Mouse (Mus musculus): ENCODE measurements around the gene Fhod1. TPM values are rescaled to one million over a fixed set of nuclear protein-coding genes. Genes with fewer than 3 reads are reported as not detected.

The Fhod1 gene
- total and polyA plus RNA-seq, 3 experiments, result 2.5 to 10.9 TPM; not detected in 1

GRCm38 (mm10) chr8:105282239-105282638, 65.5 kb downstream of the Fhod1 start (continued):
- TF ChIP-seq USF1 (IDR thresholded peaks at IDR 0.05; ENCODE audit: low read depth, low read length), result no peak
- TF ChIP-seq ZC3H11A (IDR thresholded peaks at IDR 0.05; ENCODE audit: low read depth, low read length), result no peak
- TF ChIP-seq GATA1 (IDR thresholded peaks at IDR 0.05; ENCODE audit: low read depth, low read length), result peak; percentile 85
- peak; percentile 13; the same call in 1 of the 2 replicates for TF ChIP-seq MYB (IDR thresholded peaks at IDR 0.05; ENCODE audit: low read depth, low read length)

GRCm38 (mm10) chr8:105281821-105282220, 65.9 kb downstream of the Fhod1 start:
- Histone ChIP-seq H3K4me1 (ENCODE audit: control insufficient read depth in 1 of 2, insufficient read depth in 2 of 2, low read length in 2 of 2) (peaks cover 12 to 38% of the 10 kb centered on the region in 2 experiments), H3K27me3 (ENCODE audit: control insufficient read depth in 1 of 2, insufficient read depth in 2 of 2, low read length in 2 of 2) (no peaks in the 10 kb centered on the region), H3K36me3 (ENCODE audit: control insufficient read depth in 1 of 2, insufficient read depth in 2 of 2, low read length in 2 of 2) (peaks cover 0 to 27% of the 10 kb centered on the region in 2 experiments; a peak in 2 of 4 replicates), H3K9ac (ENCODE audit: control insufficient read depth, low read depth, low read length, poor library complexity, severe bottlenecking) (no peak overlapping the region), H3K27ac (ENCODE audit: control insufficient read depth, low read depth, low read length) (peak overlapping the region; percentile 68), H3K4me3 (ENCODE audit: control insufficient read depth in 1 of 2, insufficient read depth in 1 of 2, low read depth in 2 of 2, low read length in 2 of 2) (no peak overlapping the region), H3K9me3 (replicated peaks; ENCODE audit: insufficient read depth, low read length) (no peaks in the 10 kb centered on the region), H3K79me2 (ENCODE audit: control insufficient read depth, insufficient read depth, low read length, poor library complexity) (peaks cover 3% of the 10 kb centered on the region; the same call in 1 of the 2 replicates)
- TF ChIP-seq ZC3H11A (IDR thresholded peaks at IDR 0.05; ENCODE audit: low read depth, low read length), result no peak
- no peak for TF ChIP-seq TCF12 (IDR thresholded peaks at IDR 0.05; ENCODE audit: low read depth, low read length)
- TF ChIP-seq MYC (IDR thresholded peaks at IDR 0.05; ENCODE audit: low read depth, low read length), result no peak
- no peak for TF ChIP-seq ELF1 (IDR thresholded peaks at IDR 0.05; ENCODE audit: low read depth, low read length)
- TF ChIP-seq MAX (IDR thresholded peaks at IDR 0.05; ENCODE audit: low read length), result no peak
- TF ChIP-seq EP300 (IDR thresholded peaks at IDR 0.05; ENCODE audit: low read depth in 1 of 2, low read length in 2 of 2), result no peak
- no peak for TF ChIP-seq POLR2AphosphoS5 (IDR thresholded peaks at IDR 0.05; ENCODE audit: borderline replicate concordance, low read depth, low read length)
- TF ChIP-seq TBP (IDR thresholded peaks at IDR 0.05; ENCODE audit: low read depth, low read length), result no peak
- no peak for TF ChIP-seq CHD1 (IDR thresholded peaks at IDR 0.05; ENCODE audit: low read depth, low read length)
- no peak for TF ChIP-seq MXI1 (IDR thresholded peaks at IDR 0.05; ENCODE audit: low read depth, low read length)
- no peak for TF ChIP-seq POLR2AphosphoS2 (IDR thresholded peaks at IDR 0.05; ENCODE audit: low read length)
- no peak for TF ChIP-seq KAT2A (conservative IDR thresholded peaks at IDR 0.05; ENCODE audit: low read depth, low read length)
- DNase-seq (ENCODE audit: low read depth, low spot score), result no peak

DNA sequence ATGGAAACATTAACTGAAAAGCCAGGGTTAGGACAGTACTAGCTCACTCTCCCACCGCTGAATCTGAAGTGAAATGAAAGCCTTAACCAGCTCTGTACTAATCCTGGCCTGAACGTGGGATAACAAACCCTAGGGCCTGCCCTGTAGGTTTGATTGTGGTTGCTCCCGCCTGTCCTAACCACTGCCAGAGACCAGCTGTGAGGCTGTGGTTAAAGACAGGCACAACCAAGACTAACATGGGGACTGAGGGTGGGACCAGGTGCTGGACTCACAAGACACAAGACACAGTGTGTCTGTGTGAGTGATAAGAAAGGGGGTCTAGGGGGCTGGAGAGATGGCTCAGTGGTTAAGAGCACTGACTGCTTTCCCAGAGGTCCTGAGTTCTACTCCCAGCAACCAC, 67.2 kb downstream of the Fhod1 start:
- no peak overlapping the region for H3K4me3 ChIP-seq (ENCODE audit: control insufficient read depth in 1 of 2, insufficient read depth in 1 of 2, low read depth in 2 of 2, low read length in 2 of 2)
- no peak for DNase-seq (ENCODE audit: low read depth, low spot score)
- TF ChIP-seq MAZ (IDR thresholded peaks at IDR 0.05; ENCODE audit: low read depth, low read length) (no peak), E2F4 (IDR thresholded peaks at IDR 0.05; ENCODE audit: borderline replicate concordance, low read depth, low read length) (no peak), MYC (IDR thresholded peaks at IDR 0.05; ENCODE audit: low read depth, low read length) (no peak), ZC3H11A (IDR thresholded peaks at IDR 0.05; ENCODE audit: low read depth, low read length) (no peak), MAX (IDR thresholded peaks at IDR 0.05; ENCODE audit: low read length) (no peak), CTCF (IDR thresholded peaks at IDR 0.05 in 2 of 3, conservative IDR thresholded peaks at IDR 0.05 in 1 of 3; ENCODE audit: control insufficient read depth in 1 of 3, insufficient read depth in 1 of 3, low read depth in 2 of 3, low read length in 3 of 3, poor library complexity in 1 of 3, severe bottlenecking in 1 of 3) (no peak), RCOR1 (IDR thresholded peaks at IDR 0.05; ENCODE audit: low read depth, low read length) (no peak), JUND (IDR thresholded peaks at IDR 0.05; ENCODE audit: low read depth, low read length) (no peak), SMC3 (IDR thresholded peaks at IDR 0.05; ENCODE audit: low read depth, low read length) (no peak), UBTF (IDR thresholded peaks at IDR 0.05; ENCODE audit: borderline replicate concordance, insufficient read depth, low read depth, low read length) (no peak), RAD21 (IDR thresholded peaks at IDR 0.05; ENCODE audit: low read depth, low read length) (no peak), ZMIZ1 (IDR thresholded peaks at IDR 0.05; ENCODE audit: low read depth, low read length) (no peak), ETS1 (IDR thresholded peaks at IDR 0.05; ENCODE audit: low read depth, low read length) (no peak), MYB (IDR thresholded peaks at IDR 0.05; ENCODE audit: low read depth, low read length) (no peak), MEF2A (IDR thresholded peaks at IDR 0.05; ENCODE audit: extremely low read depth, insufficient replicate concordance, low read depth, low read length, poor library complexity, severe bottlenecking) (no peak), EP300 (IDR thresholded peaks at IDR 0.05; ENCODE audit: low read depth in 1 of 2, low read length in 2 of 2) (no peak), NELFE (IDR thresholded peaks at IDR 0.05; ENCODE audit: low read depth, low read length) (no peak), KAT2A (conservative IDR thresholded peaks at IDR 0.05; ENCODE audit: low read depth, low read length) (no peak), ZKSCAN1 (IDR thresholded peaks at IDR 0.05; ENCODE audit: low read depth, low read length) (no peak)
- H3K9ac ChIP-seq (ENCODE audit: control insufficient read depth, low read depth, low read length, poor library complexity, severe bottlenecking), result no peak overlapping the region
- H3K27me3 ChIP-seq (ENCODE audit: control insufficient read depth in 1 of 2, insufficient read depth in 2 of 2, low read length in 2 of 2), result no peaks in the 10 kb centered on the region
- no peaks in the 10 kb centered on the region for H3K9me3 ChIP-seq (replicated peaks; ENCODE audit: insufficient read depth, low read length)
- H3K4me1 ChIP-seq (ENCODE audit: control insufficient read depth in 1 of 2, insufficient read depth in 2 of 2, low read length in 2 of 2), result peaks cover 12 to 38% of the 10 kb centered on the region in 2 experiments
- H3K27ac ChIP-seq (ENCODE audit: control insufficient read depth, low read depth, low read length), result no peak overlapping the region
- peaks cover 0 to 27% of the 10 kb centered on the region in 2 experiments; a peak in 2 of 4 replicates for H3K36me3 ChIP-seq (ENCODE audit: control insufficient read depth in 1 of 2, insufficient read depth in 2 of 2, low read length in 2 of 2)
- H3K79me2 ChIP-seq (ENCODE audit: control insufficient read depth, insufficient read depth, low read length, poor library complexity), result no peaks in the 10 kb centered on the region
